Mouse (Mus musculus) midbrain, embryonic 14.5 days (tissue): ENCODE measurements around the gene Idh2. TPM values are rescaled to one million over a fixed set of nuclear protein-coding genes. Genes with fewer than 3 reads are reported as not detected.

Experiments
- polyA plus RNA-seq: library from polyadenylated mRNA; unstranded; fragments of >200 nt; fragmentation: Nextera tagmentation; extraction: Ambion mirVana; gene quantifications from 2 replicates; pipeline ENCODE4 v1.2.1, GENCODE M21; 2014

The Idh2 gene
- polyA plus RNA-seq, 1 experiment from 2014 or later: 232 TPM

Other genes starting within 250 kb of the Idh2 start
- 43.6 and 51.1 TPM in 2 replicates for gene Ap3s2, start 194.7 kb downstream of the Idh2 start, polyA plus RNA-seq
- 15.4 and 17.9 TPM in 2 replicates for gene Arpin, start 180.0 kb downstream of the Idh2 start, polyA plus RNA-seq
- gene Zfp710, start 90.6 kb downstream of the Idh2 start, polyA plus RNA-seq: 17.0 and 17.7 TPM in 2 replicates
- 19.8 and 21.9 TPM in 2 replicates for gene Sema4b, start 71.4 kb upstream of the Idh2 start, polyA plus RNA-seq
- gene Cib1, start 117.4 kb upstream of the Idh2 start, polyA plus RNA-seq: 24.2 and 26.7 TPM in 2 replicates
- 4.0 TPM in 2 replicates for gene Gdpgp1, start 117.5 kb upstream of the Idh2 start, polyA plus RNA-seq
- gene Ttll13, start 131.0 kb upstream of the Idh2 start, polyA plus RNA-seq: 1.2 and 2.2 TPM in 2 replicates
- 67.3 and 70.8 TPM in 2 replicates for gene Ngrn, start 145.8 kb upstream of the Idh2 start, polyA plus RNA-seq
- gene Vps33b, start 154.3 kb upstream of the Idh2 start, polyA plus RNA-seq: 18.8 and 21.9 TPM in 2 replicates
- 25.4 and 47.7 TPM in 2 replicates for gene Prc1, start 179.1 kb upstream of the Idh2 start, polyA plus RNA-seq
- gene Rccd1, start 209.1 kb upstream of the Idh2 start, polyA plus RNA-seq: 14.6 and 16.5 TPM in 2 replicates
- gene Unc45a, start 225.6 kb upstream of the Idh2 start, polyA plus RNA-seq: 42.7 and 43.7 TPM in 2 replicates
- 28.7 and 34.8 TPM in 2 replicates for gene Hddc3, start 227.7 kb upstream of the Idh2 start, polyA plus RNA-seq